Mouse (Mus musculus): ENCODE measurements around the gene Etv2.

Gene Etv2

DNA sequence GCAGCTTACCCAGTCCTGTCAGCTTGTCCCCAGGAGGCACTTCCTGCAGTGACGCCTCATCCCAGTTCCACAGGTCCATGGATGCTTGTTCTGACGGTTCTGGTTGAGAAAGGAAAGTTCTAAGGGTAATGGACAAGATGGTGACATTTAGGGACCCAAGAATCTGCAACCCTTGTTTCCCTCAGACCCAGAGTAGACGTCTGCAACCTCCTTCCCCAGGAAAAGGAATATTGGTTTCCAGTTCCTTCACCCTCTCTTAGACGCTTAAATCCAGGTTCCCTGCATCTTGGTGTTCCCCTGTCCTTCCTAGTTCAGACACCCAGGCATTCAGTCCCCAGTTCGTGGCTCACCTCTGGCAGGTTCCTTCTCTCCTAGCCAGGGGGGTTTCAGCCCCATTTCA is at the start of gene Etv2:
Gene Etv2, minus strand, starts transcription at position 101 of the 400 bp plus-strand sequence.
- DNase-seq = no peak

DNA sequence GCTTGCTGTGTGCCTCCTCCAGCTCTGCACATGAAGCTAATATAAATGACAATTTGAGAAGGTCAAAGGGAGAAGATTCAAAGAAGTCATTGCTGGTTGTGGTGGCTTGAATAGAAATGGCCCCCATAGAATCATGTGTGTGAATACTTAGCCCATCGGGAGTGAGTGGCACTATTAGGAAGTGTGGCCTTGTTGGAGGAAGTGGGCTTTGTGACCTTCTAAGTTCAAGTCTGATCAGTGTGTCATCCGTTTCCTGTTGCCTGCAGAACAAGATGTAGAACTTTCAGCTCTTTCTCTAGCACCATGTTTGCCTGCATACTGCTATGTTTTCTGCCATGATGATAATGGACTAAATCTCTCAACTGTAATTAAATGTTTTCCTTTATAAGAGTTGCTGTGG is 47.8 kb upstream of the Etv2 start:
- DNase-seq = no peak

GRCm38 (mm10) chr7:30681897-30682296 is 46.2 kb upstream of the Etv2 start:
- no peak for DNase-seq

DNA sequence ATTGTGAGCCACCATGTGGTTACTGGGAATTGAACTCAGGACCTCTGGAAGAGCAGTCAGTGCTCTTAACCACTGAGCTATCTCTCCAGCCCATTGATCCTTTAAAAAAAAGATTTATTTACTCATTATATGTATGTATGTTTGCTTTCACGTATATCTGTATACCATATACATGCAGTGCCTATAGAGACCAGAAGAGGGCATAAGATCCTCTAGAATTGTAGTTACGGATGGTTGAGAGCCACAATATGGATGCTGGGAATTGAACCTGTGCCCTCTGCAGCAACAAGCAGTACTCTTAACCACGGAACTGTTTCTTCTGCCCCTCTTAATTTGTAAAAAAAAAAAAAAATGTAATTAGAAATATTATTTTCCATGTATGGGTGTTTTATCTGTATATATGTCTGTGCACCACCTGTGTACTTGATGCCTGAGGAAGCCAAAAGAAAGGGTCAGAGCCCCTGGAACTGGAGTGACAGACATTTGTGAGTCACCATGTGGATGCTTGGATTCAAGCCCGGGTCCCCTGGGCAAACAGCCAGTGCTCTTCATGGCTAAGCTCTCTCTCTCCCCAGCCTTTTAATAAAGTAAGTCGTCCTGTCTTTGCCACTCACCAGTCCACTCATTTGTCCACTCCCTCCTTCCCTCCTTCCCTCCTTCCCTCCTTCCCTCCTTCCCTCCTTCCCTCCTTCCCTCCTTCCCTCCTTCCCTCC is 42.8 kb upstream of the Etv2 start:
- peak; percentile 22 to 44 for DNase-seq

DNA sequence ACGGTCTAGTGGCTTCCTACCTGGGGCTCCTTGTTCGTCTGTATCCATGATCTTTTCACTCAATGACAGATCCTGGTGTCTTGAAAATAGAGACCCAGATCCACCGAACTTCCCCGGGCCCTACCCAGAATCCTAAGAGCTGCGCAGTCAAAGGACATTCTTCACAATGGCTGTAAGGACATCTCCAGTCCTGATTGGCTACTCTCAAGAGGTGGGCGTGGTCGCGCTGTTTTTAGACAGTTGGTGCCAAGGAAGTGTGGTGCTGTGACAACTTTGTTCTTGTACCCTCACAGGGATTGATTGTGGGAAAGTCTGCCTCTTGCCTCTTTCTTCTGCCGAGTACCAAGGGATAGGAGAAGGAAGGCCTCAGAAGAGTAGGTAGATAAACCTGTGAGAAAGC is 35.8 kb upstream of the Etv2 start, which contains the start of gene Pmis2:
Gene Pmis2, minus strand, starts transcription at position 126 of the 400 bp plus-strand sequence.
- DNase-seq = no peak

DNA sequence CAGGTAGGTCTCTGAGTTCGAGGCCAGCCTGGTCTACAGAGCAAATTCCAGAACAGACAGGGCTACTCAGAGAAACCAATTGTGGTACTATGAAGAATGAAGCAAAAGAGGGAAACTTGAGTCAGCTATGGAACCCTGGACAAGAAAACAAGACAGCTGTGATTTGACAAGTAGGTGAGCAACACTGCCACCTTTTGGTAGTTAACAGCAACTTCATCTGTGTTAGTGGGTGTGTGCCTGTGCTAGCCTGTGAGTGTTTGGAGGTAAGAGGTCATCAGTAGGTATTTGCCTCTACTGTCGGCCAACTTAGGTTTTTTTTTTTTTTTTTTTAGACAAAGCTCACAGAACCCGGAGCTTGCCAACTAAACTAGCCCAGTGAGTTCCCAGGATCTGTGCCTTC is 33.6 kb upstream of the Etv2 start:
- DNase-seq = no peak

- peak in 1 of 2 experiments; percentile 18 for DNase-seq
These were observed 29.7 kb upstream of the Etv2 start for GRCm38 (mm10) chr7:30665321-30665720.

GRCm38 (mm10) chr7:30664529-30665200 is 29.0 kb upstream of the Etv2 start, which contains the start of gene Haus5:
Haus5 (minus strand) TSS chr7:30664994.
- peak; percentile 90 to 93 for DNase-seq

DNA sequence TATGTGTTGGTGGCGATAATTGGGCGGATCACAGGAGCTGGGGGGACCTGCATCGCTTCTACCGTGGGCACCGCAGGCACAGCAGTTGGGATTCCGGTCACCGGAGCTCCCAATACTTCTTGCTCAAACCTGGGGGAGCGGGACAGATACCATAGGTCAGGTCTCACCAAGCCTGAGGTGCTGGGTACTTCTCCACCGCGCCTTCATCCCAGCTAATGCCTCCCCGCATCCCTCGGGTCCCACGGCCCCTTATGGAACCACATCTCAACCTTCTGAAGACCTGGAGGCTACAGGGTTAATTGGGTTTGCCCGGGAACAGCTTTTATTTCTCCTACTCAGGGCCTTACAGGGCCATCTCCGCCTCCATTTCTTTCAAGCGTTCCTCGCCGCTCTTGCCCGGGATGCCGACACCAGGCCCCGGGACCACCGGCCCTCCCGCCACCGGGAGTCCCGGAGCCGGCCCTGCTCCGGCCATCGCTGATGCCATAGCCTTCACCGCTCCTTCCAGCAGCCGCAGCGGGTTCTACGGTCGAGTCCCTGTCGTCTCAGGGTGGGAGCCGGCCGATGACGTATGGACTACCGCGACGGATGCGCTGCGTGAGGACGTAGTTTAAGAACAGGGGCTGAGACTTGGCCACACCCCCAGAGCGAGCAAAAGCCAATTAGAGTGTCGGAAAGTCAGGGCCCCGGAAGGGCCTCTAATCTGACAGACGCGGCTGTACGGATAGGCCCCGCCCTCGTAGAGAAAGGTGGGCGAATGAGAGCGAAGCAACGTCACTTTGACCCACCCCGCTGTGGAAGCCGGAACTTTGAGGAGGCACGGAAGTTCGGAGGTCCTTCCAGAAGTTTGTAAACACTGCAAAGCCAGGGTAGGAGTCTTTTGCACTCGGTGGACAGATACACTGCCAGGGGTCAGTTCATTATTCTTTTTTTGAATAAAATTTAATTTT is 14.2 kb upstream of the Etv2 start, which contains the start of gene Rbm42:
Gene Rbm42, minus strand, starts transcription at position 727 of the 950 bp plus-strand sequence.
- DNase-seq = peak; percentile 96 to 100

- no peak for DNase-seq
These were observed 3.4 kb upstream of the Etv2 start for GRCm38 (mm10) chr7:30639083-30639482.

DNA sequence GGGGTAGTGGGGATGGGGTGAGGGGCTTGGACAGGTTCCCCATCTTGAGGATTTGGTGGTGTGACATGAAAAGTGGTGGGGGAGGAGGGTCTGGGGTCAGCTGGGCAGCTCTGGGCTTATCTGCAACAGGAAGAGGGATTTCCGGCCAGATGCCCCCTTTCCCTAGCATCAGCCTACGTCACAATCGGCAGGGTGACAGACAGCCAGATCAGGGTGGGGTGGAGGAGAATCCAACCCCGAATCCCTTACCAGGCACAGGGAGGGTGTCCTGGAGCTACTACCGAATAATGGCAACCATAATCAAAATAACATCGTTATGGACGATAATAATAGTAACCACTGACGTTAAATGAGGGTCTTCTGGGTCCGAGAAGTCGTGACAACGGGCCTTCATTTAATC is 743 bp upstream of the Etv2 start:
- no peak for DNase-seq

DNA sequence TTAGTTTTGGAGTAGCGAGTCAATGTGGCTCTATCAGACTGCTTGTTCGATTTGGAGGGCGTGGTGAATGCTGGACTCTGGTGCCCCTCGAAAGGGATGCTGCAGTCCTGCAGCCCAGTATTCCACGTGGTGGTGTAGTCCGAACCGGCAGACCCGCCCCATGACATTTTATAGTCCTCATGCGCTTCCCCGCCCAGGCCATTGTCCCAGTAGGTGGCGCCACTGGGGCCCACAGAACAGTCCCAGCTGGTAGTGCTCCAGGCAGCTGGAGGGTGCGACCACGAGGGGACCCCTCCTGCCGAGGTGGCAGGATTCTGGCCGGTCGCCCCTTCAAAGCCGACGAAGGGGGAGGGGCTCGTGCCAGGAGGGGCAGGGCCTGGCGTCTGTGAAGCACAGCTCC is 1.0 kb downstream of the Etv2 start:
- peak in 1 of 2 experiments; percentile 28 for DNase-seq

- no peak for DNase-seq
These were observed 1.8 kb downstream of the Etv2 start for GRCm38 (mm10) chr7:30633762-30634412.

DNA sequence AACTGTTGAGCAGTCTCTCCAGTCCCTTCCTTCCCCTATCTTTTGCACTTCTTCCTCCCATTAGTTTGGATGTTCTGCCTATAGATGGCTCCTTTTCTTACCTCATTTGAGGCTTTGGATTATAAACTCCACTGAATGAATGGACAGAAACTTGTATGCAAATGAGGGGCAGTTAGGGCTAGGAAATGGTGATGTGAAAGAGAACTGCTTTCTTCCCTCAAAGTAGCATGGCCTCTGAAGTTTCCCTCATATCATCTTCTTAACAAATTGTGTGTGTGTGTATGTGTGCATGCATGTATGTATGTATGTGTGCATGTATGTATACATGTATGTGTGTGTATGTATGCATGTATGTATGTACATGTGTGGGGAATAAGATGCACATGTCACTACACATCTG is 6.6 kb downstream of the Etv2 start:
- no peak for DNase-seq

DNA sequence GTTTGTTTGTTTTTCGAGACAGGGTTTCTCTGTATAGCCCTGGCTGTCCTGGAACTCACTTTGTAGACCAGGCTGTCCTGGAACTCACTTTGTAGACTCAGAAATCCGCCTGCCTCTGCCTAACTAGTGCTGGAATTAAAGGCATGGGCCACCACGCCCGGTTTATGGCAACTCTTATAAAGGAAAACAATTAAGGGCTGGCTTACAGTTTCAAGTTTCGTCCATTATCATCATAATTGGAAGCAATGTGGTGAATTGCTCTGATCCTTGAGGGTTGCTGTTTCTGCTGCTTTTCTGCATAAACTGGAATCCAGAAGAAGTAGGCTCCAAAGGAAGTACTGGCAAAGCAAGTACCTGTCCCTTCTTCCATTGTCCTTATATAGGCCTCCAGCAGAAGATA is 9.0 kb downstream of the Etv2 start:
- DNase-seq = no peak

DNA sequence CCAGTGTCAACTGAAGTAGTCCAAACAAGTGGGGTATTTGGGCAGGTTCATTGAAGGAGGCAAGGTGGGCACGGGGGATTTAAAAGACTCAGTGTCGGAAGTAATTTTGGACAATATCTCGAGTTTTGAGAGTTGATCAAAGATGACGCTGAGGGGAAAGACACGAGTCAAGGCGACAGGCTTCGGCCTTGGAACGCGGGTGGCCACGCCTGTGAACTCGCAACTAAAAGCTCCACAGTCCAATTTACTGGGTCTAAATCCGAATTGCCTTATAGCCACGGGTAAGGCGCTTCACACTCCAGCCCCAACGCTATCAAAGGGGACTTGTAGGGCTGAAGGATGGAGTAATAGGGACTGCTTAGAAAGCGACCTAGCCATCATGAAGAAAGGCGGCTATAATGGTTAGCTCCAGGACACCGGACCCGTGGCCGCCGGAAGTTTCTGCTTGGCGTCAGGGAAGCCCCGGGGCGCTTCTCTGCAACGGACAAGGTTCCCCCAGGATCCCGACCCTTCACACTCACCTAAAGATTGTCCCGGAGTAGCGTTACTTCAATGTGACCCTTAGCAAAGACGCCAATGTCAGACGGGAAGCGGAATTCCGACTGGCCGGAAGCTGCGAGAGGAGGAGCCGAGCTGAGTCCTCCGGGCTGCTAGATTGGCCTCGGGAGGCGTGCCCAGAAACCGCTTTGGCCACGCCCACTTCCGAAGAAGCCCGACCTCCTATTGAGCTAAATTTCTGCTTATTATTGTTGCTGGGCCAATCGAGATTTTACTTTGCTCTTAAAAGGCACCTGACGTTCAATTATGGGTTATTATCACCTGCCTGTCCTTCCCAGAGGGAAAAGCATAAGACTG is 9.9 kb downstream of the Etv2 start, which contains the start of gene Cox6b1:
Gene Cox6b1, minus strand, starts transcription at position 622 of the 855 bp plus-strand sequence.
- DNase-seq = peak; percentile 84 to 87

DNA sequence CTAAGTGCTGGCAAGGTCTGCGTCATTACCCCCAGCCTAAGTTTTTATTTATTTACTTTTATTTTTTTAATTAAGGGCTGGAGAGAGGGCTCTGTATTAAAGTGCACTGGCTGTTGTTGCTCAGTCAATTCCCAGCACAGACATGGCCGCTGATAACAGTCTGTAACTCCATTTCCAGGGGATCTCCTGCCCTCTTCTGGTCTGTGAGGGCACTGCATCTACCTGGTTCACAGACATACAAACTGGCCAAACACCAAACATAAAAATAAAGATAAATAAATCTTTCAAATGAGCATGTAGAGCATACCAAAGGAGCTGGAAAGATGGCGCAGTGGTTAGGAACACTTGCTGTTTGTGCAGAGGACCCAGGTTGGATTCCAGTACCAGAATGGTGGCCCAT is 16.4 kb downstream of the Etv2 start:
- peak in 1 of 2 experiments; percentile 25 for DNase-seq

DNA sequence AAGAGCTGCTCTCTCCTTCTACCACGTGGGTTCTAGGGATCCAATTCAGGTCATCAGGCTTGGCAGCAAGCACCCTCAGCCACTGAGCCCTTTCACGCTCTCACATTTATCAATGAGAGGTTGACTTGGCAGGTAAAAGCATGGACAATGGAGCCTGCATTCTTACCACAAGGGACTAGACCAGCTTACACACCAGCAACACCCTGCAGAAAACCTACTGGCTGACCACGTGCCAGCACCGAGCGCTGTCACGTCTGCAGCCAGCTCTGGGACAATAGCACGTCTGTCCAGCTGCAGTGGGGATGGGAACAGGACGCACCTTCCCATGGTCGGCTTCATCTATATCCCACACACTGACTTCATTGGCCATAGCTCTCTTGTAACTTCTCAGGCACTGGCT is 17.0 kb downstream of the Etv2 start:
- no peak for DNase-seq

- DNase-seq = no peak
These were observed 20.4 kb downstream of the Etv2 start for GRCm38 (mm10) chr7:30615049-30615760.

GRCm38 (mm10) chr7:30614454-30614853 is 21.2 kb downstream of the Etv2 start:
- DNase-seq = no peak

All from cerebellum, adult 18-20 months (tissue).